Mouse (Mus musculus) cerebellum, adult 9-10 months (tissue): ENCODE measurements around the gene Farsa.
A peak's percentile ranks its signal among the peaks of the same experiment; 100 is the strongest.
"Not testable (repeated sequence)": the region's sequence is repeated elsewhere in the genome, so short reads cannot be mapped to it uniquely, and the experiment has no call there.

ENCODE experiments used
- DNase-seq: peaks from one replicate; pipeline ENCODE4 v3.0.0; 2022

Gene Farsa

DNA sequence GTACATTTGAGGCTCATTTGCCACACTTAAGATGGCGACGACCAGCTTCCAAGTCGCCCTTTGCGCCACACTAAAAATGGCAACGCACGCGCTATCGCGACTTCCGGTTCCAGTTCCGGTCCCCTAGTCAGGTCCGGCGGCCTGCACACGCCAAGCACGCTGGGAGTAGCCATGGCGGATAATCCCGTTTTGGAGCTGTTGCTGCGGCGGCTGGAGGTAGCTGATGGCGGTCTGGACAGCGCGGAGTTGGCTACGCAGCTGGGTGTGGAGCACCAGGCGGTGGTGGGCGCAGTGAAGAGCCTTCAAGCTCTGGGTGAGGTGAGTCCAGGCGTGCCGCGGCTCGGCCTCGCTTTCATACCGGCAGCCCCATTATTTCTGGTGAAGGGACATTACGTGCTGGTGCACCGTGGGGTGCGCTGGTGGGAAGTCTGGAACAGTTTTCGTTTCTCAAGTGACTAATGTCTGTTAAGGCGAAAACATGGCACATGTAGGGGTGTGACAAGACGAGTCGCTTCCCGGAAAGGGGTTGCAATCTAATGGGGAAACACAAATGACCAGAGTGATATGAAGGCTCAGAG lies at the start of gene Farsa:
TSS of gene Farsa (plus strand) at position 126 of the 578 bp plus-strand sequence.
- DNase-seq, result peak; percentile 93

- DNase-seq, result no peak
These were observed 47.5 kb upstream of the Farsa start for GRCm38 (mm10) chr8:84809109-84809940.

DNA sequence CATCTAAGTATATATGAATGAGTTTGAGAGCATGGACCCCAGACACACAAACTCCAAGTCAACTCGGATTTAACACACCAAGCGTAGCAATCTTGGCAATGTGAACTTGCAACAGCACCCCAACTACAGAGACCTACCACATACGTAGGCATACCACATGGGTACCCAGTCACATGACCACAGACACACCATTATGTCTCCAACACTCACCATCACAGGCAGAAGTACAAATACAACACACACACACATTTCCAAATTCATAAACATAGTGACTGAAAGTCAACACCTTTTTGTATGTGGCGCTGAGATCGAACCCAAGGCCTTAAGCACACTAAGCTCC lies 46.9 kb upstream of the Farsa start:
- no peak for DNase-seq

DNA sequence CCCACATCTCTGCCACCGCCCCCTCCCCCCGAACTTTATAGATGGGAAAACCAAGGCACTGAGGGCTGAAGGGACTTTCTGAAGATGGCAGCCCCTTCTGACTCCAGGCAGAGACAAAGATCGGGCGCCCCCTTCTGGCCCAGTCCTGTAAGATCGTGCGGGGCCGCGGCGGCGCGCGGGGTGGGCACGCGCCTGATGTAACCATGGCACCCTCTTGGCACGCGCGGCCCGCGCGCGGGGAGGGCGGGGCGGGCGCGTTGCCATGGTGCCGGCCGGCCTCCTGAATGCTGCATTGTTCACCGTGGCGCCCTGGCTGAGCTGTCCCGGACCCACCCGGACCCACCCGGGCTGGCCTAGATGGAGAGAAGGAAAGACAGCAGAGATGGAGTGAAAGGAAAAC lies 45.9 kb upstream of the Farsa start:
- peak; percentile 98 for DNase-seq

DNA sequence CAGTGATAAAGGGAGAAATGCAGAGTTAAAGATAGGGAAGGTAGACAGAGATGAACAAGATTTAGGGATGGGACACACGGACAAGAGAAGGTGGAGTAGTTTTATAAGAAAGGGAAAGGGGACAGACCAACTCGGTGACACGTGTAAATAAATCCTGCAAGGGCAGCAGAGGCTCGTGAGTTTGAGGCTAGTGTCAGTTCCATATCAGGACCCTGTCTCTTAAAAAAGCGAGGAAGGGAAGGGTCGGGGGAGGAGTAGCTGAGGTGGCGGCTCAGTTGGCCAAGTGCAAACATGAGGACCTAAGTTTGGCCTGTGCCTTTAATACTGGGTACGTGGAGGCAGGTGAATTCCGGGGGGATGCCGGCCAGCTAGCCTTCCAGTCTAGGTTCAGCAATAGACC lies 45.5 kb upstream of the Farsa start:
- no peak for DNase-seq

- peak; percentile 94 for DNase-seq
These were observed 43.7 kb upstream of the Farsa start for GRCm38 (mm10) chr8:84813059-84813458.

- no peak for DNase-seq
These were observed 43.0 kb upstream of the Farsa start for GRCm38 (mm10) chr8:84813830-84814229.

DNA sequence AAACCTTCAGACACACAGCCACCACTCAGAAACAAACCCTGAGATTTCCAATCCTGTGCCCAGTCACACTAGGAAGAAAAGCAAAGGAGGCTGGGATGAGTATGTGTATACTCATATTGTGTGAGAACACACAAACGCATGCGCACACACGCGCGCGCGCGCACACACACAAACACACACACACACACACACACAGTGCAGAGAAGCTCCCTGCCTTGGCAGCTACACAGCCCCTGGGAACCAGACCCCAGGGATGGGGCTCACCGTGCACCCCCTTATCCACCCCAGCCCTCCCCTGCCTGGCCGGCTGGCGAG lies 42.6 kb upstream of the Farsa start:
- DNase-seq, result no peak

DNA sequence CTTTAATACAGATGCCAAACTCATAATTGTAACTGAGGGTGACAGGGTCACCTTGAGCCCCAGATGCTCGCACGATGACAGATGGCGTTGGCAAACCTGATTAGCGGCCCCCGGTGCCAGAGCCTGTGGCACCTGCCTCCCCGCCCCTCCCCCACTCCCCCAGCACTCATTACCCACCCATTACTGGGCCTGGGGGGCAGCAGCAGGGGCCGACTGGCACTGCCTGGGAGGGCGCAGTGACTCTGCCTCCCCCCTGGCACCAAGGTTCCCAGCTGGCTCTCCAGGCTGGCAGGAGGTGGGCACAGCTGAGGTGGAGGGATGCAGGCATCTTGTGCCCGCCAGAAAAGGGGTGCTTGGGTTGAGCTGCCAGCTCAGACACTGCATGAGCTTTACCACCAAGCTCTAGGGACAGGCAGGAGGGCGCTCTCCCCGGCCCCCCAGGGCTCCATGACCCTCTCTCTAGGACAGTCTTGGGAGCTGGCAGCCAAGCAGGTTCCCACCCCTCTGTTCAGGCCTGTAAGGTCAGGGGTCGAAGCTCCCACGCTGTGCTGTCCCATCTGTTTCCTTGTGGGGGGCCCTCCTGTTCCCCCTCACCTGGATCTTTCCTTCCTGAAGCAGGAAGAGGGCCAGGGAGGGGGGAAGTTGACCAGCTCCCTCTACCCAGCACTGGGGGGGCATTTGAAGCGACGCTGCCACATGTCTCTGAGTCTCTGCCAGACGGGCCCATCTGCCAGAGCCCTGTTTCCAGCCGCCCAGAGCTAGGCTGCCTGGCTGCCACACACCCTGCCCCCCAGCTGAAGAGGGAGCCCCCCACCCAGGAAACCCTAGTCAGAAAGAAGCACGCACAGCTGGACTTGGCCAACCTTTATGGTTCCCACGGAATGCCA lies 42.0 kb upstream of the Farsa start:
- DNase-seq, result peak; percentile 77

GRCm38 (mm10) chr8:84815547-84815946 lies 41.2 kb upstream of the Farsa start:
- peak; percentile 98 for DNase-seq

GRCm38 (mm10) chr8:84816117-84816516 lies 40.7 kb upstream of the Farsa start:
- no peak for DNase-seq

GRCm38 (mm10) chr8:84822723-84823122 lies 34.1 kb upstream of the Farsa start, which contains the start of gene Dand5:
Gene Dand5, minus strand, starts transcription at chr8:84822823.
- DNase-seq, result no peak

GRCm38 (mm10) chr8:84823653-84824052 lies 33.1 kb upstream of the Farsa start:
- peak; percentile 61 for DNase-seq

DNA sequence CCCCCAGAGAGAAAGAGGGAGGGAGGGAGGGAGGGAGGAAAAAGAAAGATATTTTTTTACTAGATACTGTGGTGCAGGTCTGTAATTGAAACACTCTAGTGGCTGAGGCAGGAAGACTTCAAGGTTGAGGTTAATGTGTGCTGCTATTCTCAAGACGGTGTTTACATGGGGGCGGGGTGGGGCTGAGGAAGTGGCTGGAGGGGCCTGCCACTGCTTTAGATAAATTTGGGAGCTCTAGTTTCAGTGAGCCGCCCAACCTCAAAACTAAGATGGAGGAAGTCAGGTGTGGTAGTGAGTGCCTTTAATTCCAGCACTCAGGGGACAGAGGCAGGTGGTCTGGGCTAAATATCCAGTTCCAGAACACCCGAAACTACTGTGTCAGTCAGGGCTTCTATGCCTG lies 31.2 kb upstream of the Farsa start:
- DNase-seq, result no peak

DNA sequence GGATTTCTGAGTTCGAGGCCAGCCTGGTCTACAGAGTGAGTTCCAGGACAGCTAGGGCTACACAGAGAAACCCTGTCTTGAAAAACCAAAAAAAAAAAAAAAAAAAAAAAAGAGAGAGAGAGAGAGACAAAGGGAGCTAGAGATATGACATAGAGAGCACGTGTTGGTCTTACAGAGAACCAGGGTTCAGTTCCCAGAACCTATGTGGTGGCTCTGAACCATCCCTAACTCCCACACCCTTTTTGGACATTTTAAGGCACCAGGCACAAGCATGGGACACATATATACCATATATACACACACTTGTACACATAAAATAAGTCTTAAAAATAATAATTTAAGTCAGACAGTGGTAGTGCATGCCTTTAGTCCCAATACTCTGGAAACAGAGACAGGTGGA lies 30.3 kb upstream of the Farsa start:
- DNase-seq, result not testable (repeated sequence)

- peak; percentile 61 for DNase-seq
These were observed 25.3 kb upstream of the Farsa start, which contains the start of gene Gadd45gip1 for GRCm38 (mm10) chr8:84831490-84831889. Gene Gadd45gip1, plus strand, starts transcription at chr8:84831522.

GRCm38 (mm10) chr8:84832034-84832717 lies 24.6 kb upstream of the Farsa start:
- peak; percentile 79 for DNase-seq

- DNase-seq, result peak; percentile 54
These were observed 23.7 kb upstream of the Farsa start for GRCm38 (mm10) chr8:84832759-84833742.

DNA sequence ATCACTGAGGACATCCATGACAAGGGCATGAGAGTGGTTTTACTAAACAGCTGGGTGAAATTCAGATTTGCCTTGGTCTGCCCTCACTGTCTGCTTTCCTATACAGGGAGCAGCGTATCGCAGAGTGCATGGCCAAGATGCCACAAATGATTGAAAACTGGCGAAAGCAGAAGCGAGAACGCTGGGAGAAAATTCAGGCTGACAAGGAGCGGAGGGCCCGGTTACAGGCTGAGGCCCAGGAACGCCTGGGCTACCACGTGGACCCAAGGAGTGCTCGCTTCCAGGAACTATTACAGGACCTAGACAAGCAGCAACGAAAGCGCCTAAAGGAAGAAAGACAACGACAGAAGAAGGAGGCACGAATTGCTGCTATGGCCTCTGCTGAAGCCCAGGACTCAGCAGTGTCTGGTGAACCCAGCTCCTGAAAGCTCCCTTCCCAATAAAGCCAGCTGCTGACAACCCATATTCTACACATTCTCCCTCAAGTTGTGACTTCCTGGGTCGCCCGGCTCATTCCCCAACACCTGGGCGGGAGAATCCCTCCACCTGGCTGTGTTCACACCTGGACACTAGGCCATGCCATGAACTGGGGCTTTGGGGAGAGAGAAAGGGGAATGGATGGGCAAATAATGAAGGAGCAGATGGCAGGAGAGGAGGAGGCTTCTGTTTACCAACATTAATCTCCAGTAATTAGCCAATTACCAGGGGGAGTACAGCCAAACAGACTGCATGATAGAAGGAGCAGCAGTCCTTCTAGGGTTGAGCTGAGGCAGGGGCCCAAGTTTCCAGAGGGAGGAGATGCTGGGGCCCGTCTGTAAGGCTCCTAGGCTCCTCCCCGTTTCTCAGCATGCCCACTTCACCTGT lies 22.6 kb upstream of the Farsa start:
- DNase-seq, result peak; percentile 56
